28 mouse cellular contexts compared by ENCODE assay signal in the genomic region with DNA sequence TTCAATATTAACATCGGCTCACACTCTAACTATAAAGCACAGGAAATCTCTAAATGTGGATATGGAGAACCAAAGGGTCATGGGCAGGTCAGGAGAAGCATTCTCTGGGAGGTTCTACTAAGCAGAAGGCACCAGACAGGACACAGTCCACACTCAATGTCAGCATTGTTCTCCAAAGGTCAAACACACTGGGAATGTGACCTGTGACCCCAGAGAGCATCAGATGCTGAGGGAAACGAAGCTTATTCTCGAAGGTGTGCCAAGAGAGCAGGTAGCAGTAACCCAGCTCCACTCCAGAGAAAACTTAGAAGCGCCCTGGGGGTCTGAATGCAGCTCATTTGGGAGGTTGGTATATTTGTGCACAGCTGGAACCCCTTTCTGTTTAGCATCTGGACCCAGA.
DNase-seq lines count a peak whose midpoint lies in the region; ATAC-seq and TF ChIP-seq lines count a peak whose summit lies in the region.
"Had no signal": no experiment of that assay in that cellular context is flagged by ENCODE, and none has a peak within 500 bp of the region (broad histone marks: within the 10 kb centered on the region; RNA-seq: fewer than 3 reads in every experiment).

No protein-coding gene starts in this region.

- H3K27me3 ChIP-seq in embryonic facial prominence, embryonic 13.5 days = no peaks in the 10 kb centered on the region
- H3K27me3 ChIP-seq: heart, embryonic 12.5 days; liver, embryonic 15.5 days; neural tube, embryonic 15.5 days had no signal

- peak overlapping the region; percentile 28; the same call in 1 of the 2 replicates for H3K27ac ChIP-seq in gastrocnemius, adult 2 months
- 0 out of 2 replicates have a peak overlapping the region, but pooled peaks have one; percentile 16 for H3K27ac ChIP-seq in embryonic facial prominence, embryonic 13.5 days
- H3K27ac ChIP-seq: liver, embryonic 15.5 days; neural tube, embryonic 15.5 days; stomach, postnatal 0 days had no signal

- H3K9me3 ChIP-seq in embryonic facial prominence, embryonic 13.5 days = no peaks in the 10 kb centered on the region
- H3K9me3 ChIP-seq: heart, embryonic 12.5 days; liver, embryonic 15.5 days had no signal

- no peak for TF ChIP-seq CTCF in gastrocnemius, adult 2 months (IDR thresholded peaks at IDR 0.05)

- no peaks in the 10 kb centered on the region for H3K36me3 ChIP-seq in embryonic facial prominence, embryonic 13.5 days
- H3K36me3 ChIP-seq: G1E; liver, embryonic 15.5 days; neural tube, embryonic 15.5 days had no signal

- ATAC-seq in embryonic facial prominence, embryonic 13.5 days (ENCODE audit: insufficient number of reproducible peaks, insufficient read depth, low FRiP score, low TSS enrichment, low read depth) = no peak
- ATAC-seq: forebrain, embryonic 16.5 days; hindbrain, embryonic 16.5 days had no signal

- peaks cover 48% of the 10 kb centered on the region for H3K4me1 ChIP-seq in embryonic facial prominence, embryonic 13.5 days
- H3K4me1 ChIP-seq: liver, embryonic 15.5 days had no signal

- no peak overlapping the region for H3K9ac ChIP-seq in embryonic facial prominence, embryonic 13.5 days
- H3K9ac ChIP-seq: heart, embryonic 12.5 days; liver, embryonic 15.5 days; lung, embryonic 14.5 days; neural tube, embryonic 15.5 days had no signal

- no peak for DNase-seq in gastrocnemius, adult 2 months
- no peak for DNase-seq in gastrocnemius, adult 18-20 months (ENCODE audit: low spot score)
- peak; percentile 27 for DNase-seq in kidney, adult 9 months
- no peak for DNase-seq in kidney, adult 11 months
- no peak for DNase-seq in urinary bladder, postnatal 10 days (ENCODE audit: low spot score)
- DNase-seq in right cerebral cortex, postnatal 4 days = no peak
- DNase-seq: adrenal gland, postnatal 14 days; cerebellum, adult 11-12 months; cerebellum, adult 9-11 months; gastrocnemius, postnatal 14 days; kidney, postnatal 14 days; layer of hippocampus, adult 9-11 months; lung, embryonic 14.5 days; lung, postnatal 14 days; midbrain, embryonic 14.5 days; right cerebral cortex, postnatal 25 days; spleen, adult 18-20 months; thymus, adult 2 months; thymus, postnatal 4 days had no signal

- no peak overlapping the region for H3K4me2 ChIP-seq in embryonic facial prominence, embryonic 13.5 days
- H3K4me2 ChIP-seq: heart, embryonic 12.5 days; liver, embryonic 15.5 days; lung, embryonic 14.5 days; neural tube, embryonic 15.5 days had no signal

- intact Hi-C loops in gastrocnemius, adult 2 months (cut with DNase I) = loop anchor here (5.0 kb wide), 1 partner anchor 36 kb away; no protein-coding TSS in a partner anchor

- H3K4me3 ChIP-seq in gastrocnemius, adult 2 months = no peak overlapping the region
- H3K4me3 ChIP-seq in embryonic facial prominence, embryonic 13.5 days = no peak overlapping the region
- H3K4me3 ChIP-seq: erythroblast, embryonic 14.5 days; heart, embryonic 12.5 days; liver, embryonic 15.5 days; neural tube, embryonic 15.5 days had no signal

- WGBS in embryonic facial prominence, embryonic 13.5 days = 24% methylated on average over 4 of the region's 4 CpGs
